Mouse (Mus musculus): Measurements from ENCODE around the gene Serpinb9. TPM values are rescaled to one million over a fixed set of nuclear protein-coding genes. Genes with fewer than 3 reads are reported as not detected.
"Not testable (repeated sequence)": the region's sequence is repeated elsewhere in the genome, so short reads cannot be mapped to it uniquely, and the experiment has no call there.

The Serpinb9 gene
- polyA plus RNA-seq, 1 experiment from 2014 or later = 1.5 TPM

DNA sequence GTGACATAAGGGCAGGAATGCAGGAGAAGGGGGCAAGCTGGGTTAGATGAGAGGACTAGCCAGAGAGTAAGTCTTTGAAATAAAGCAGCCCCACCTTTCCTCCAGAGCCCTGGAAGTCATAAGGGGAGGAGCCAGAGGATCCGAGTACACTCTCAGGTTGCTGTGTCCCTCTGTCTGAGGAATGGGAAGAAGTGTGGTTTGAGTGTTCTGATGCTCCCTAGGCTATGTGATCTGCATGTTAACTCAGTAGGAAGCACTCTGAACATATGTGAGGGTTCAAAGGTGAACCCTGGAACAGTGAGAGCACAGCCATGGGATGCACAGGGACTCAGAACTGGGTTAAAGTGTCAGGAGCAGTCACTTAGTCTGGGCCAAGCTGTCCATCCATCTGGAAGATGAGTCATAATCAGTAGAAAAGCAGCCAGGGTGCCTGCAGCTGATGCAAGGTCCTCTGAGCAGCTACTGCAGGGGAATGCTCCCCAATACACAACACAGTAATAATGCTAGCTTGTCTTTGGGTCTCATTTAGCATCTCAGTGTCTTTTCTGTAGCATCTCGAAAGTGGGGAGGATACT is 2.5 kb downstream of the Serpinb9 start:
- Histone ChIP-seq H3K9ac (replicated peaks) (no peak overlapping the region), H3K27me3 (no peaks in the 10 kb centered on the region), H3K4me1 (peaks cover 7% of the 10 kb centered on the region), H3K36me3 (no peaks in the 10 kb centered on the region), H3K9me3 (no peaks in the 10 kb centered on the region), H3K27ac (replicated peaks) (no peak overlapping the region), H3K4me3 (no peak overlapping the region), H3K4me2 (replicated peaks) (no peak overlapping the region)
- no peak for ATAC-seq (replicated peaks)
- 70% methylated on average over 2 of the region's 2 CpGs for WGBS

DNA sequence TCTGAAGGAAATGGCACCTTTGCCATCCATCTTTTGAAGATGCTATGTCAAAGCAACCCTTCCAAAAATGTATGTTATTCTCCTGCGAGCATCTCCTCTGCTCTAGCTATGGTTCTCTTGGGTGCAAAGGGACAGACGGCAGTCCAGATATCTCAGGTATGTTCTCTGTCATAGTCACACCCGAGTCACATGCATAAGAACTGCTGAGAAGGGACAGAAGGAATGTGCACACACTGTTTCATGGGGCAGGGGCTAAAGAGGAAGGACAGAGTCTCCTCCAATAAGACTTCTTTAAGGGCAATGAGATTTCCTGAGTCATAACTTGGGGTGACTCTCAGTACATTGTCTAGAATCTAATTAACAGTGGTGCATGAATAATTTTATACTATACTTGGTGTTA is 3.5 kb downstream of the Serpinb9 start:
- H3K4me3 ChIP-seq = no peak overlapping the region
- no peaks in the 10 kb centered on the region for H3K27me3 ChIP-seq
- no peak overlapping the region for H3K27ac ChIP-seq (replicated peaks)
- 87% methylated on average over 3 of the region's 3 CpGs for WGBS
- no peak overlapping the region for H3K4me2 ChIP-seq (replicated peaks)
- H3K4me1 ChIP-seq = peaks cover 7% of the 10 kb centered on the region
- no peaks in the 10 kb centered on the region for H3K9me3 ChIP-seq
- no peak for ATAC-seq (replicated peaks)
- H3K9ac ChIP-seq (replicated peaks) = no peak overlapping the region
- no peaks in the 10 kb centered on the region for H3K36me3 ChIP-seq

GRCm38 (mm10) chr13:33012395-33012794 is 9.3 kb downstream of the Serpinb9 start:
- Histone ChIP-seq H3K4me1 (no peaks in the 10 kb centered on the region), H3K4me2 (replicated peaks) (no peak overlapping the region), H3K4me3 (no peak overlapping the region), H3K9me3 (no peaks in the 10 kb centered on the region), H3K27ac (replicated peaks) (no peak overlapping the region), H3K9ac (replicated peaks) (no peak overlapping the region), H3K27me3 (no peaks in the 10 kb centered on the region), H3K36me3 (no peaks in the 10 kb centered on the region)
- ATAC-seq (replicated peaks) = no peak
- 89% methylated on average over 1 of the region's 1 CpGs for WGBS

GRCm38 (mm10) chr13:33013271-33013670 is 10.2 kb downstream of the Serpinb9 start:
- Histone ChIP-seq H3K4me2 (replicated peaks) (no peak overlapping the region), H3K4me3 (no peak overlapping the region), H3K4me1 (no peaks in the 10 kb centered on the region), H3K36me3 (no peaks in the 10 kb centered on the region), H3K27me3 (no peaks in the 10 kb centered on the region), H3K9ac (replicated peaks) (no peak overlapping the region), H3K27ac (replicated peaks) (no peak overlapping the region), H3K9me3 (no peaks in the 10 kb centered on the region)
- ATAC-seq (replicated peaks) = no peak
- 65% methylated on average over 2 of the region's 2 CpGs for WGBS

GRCm38 (mm10) chr13:33022371-33022770 is 19.3 kb downstream of the Serpinb9 start:
- WGBS = 91% methylated on average over 1 of the region's 1 CpGs
- no peak for ATAC-seq (replicated peaks)
- H3K4me2 ChIP-seq (replicated peaks) = no peak overlapping the region
- H3K27ac ChIP-seq (replicated peaks) = no peak overlapping the region
- H3K4me3 ChIP-seq = no peak overlapping the region
- no peak overlapping the region for H3K9ac ChIP-seq (replicated peaks)
- no peaks in the 10 kb centered on the region for H3K4me1 ChIP-seq
- no peaks in the 10 kb centered on the region for H3K27me3 ChIP-seq
- H3K9me3 ChIP-seq = no peaks in the 10 kb centered on the region
- no peaks in the 10 kb centered on the region for H3K36me3 ChIP-seq

- H3K27ac ChIP-seq (replicated peaks) = no peak overlapping the region
- H3K9ac ChIP-seq (replicated peaks) = no peak overlapping the region
- no peak overlapping the region for H3K4me2 ChIP-seq (replicated peaks)
- no peak overlapping the region for H3K4me3 ChIP-seq
- no peak for ATAC-seq (replicated peaks)
- H3K36me3 ChIP-seq = no peaks in the 10 kb centered on the region
- no peaks in the 10 kb centered on the region for H3K4me1 ChIP-seq
- WGBS = 64% methylated on average over 1 of the region's 1 CpGs
- no peaks in the 10 kb centered on the region for H3K9me3 ChIP-seq
- H3K27me3 ChIP-seq = no peaks in the 10 kb centered on the region
Measured at GRCm38 (mm10) chr13:33026427-33027057, 23.5 kb downstream of the Serpinb9 start.

GRCm38 (mm10) chr13:33027244-33027643 is 24.2 kb downstream of the Serpinb9 start, which contains the start of gene Serpinb9b:
Serpinb9b (plus strand) TSS chr13:33027416.
- WGBS = 86% methylated on average over 2 of the region's 2 CpGs

GRCm38 (mm10) chr13:33028146-33028545 is 25.1 kb downstream of the Serpinb9 start:
- no peaks in the 10 kb centered on the region for H3K9me3 ChIP-seq
- no peak overlapping the region for H3K4me2 ChIP-seq (replicated peaks)
- no peak overlapping the region for H3K27ac ChIP-seq (replicated peaks)
- no peaks in the 10 kb centered on the region for H3K27me3 ChIP-seq
- no peaks in the 10 kb centered on the region for H3K36me3 ChIP-seq
- H3K9ac ChIP-seq (replicated peaks) = no peak overlapping the region
- H3K4me3 ChIP-seq = no peak overlapping the region
- no peaks in the 10 kb centered on the region for H3K4me1 ChIP-seq
- WGBS = 68% methylated on average over 2 of the region's 2 CpGs
- ATAC-seq (replicated peaks) = no peak

More at GRCm38 (mm10) chr13:33027244-33027643, 24.2 kb downstream of the Serpinb9 start, which contains the start of gene Serpinb9b:
- ATAC-seq (replicated peaks) = no peak
- Histone ChIP-seq H3K27me3 (no peaks in the 10 kb centered on the region), H3K27ac (replicated peaks) (no peak within 1 kb of the TSS), H3K9me3 (no peaks in the 10 kb centered on the region), H3K4me3 (no peak within 1 kb of the TSS), H3K9ac (replicated peaks) (no peak within 1 kb of the TSS), H3K4me1 (no peaks in the 10 kb centered on the region), H3K36me3 (no peaks in the 10 kb centered on the region), H3K4me2 (replicated peaks) (no peak within 1 kb of the TSS)

DNA sequence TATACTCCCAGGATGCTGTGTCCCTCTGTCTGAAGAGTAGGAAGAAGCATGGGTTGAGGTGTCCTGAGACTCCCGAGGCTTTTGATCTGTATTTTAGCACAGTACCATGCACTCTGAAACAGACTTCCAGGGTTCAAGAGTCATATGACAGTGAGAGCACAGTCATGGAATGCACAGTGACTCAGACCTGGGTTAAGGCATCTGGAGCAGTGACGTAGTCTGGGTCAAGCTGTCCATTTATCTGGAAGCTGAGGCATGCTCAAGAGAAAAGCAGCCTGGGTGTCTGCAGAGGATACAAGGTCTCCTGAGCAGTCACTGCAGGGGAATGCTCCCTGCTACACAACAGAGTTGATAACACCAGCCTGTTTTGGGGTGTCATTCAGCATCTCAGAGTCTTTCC is 25.5 kb downstream of the Serpinb9 start:
- Histone ChIP-seq H3K36me3 (no peaks in the 10 kb centered on the region), H3K4me3 (no peak overlapping the region), H3K27me3 (no peaks in the 10 kb centered on the region), H3K27ac (replicated peaks) (no peak overlapping the region), H3K9ac (replicated peaks) (no peak overlapping the region), H3K9me3 (no peaks in the 10 kb centered on the region), H3K4me2 (replicated peaks) (no peak overlapping the region), H3K4me1 (no peaks in the 10 kb centered on the region)
- whole genome bisulfite sequencing = 78% methylated on average over 2 of the region's 2 CpGs
- no peak for ATAC-seq (replicated peaks)

GRCm38 (mm10) chr13:33029478-33029877 is 26.4 kb downstream of the Serpinb9 start:
- not testable (repeated sequence) for H3K27ac ChIP-seq (replicated peaks); H3K4me1 ChIP-seq; H3K4me2 ChIP-seq (replicated peaks); ATAC-seq (replicated peaks); H3K9ac ChIP-seq (replicated peaks); H3K36me3 ChIP-seq; H3K9me3 ChIP-seq; H3K4me3 ChIP-seq; H3K27me3 ChIP-seq
- WGBS = 95% methylated on average over 2 of the region's 2 CpGs

GRCm38 (mm10) chr13:33030281-33030680 is 27.2 kb downstream of the Serpinb9 start:
- H3K36me3 ChIP-seq = no peaks in the 10 kb centered on the region
- no peak for ATAC-seq (replicated peaks)
- 92% methylated on average over 2 of the region's 3 CpGs for WGBS
- no peak overlapping the region for H3K27ac ChIP-seq (replicated peaks)
- no peak overlapping the region for H3K4me2 ChIP-seq (replicated peaks)
- no peaks in the 10 kb centered on the region for H3K9me3 ChIP-seq
- no peaks in the 10 kb centered on the region for H3K4me1 ChIP-seq
- H3K9ac ChIP-seq (replicated peaks) = no peak overlapping the region
- H3K27me3 ChIP-seq = no peaks in the 10 kb centered on the region
- no peak overlapping the region for H3K4me3 ChIP-seq

DNA sequence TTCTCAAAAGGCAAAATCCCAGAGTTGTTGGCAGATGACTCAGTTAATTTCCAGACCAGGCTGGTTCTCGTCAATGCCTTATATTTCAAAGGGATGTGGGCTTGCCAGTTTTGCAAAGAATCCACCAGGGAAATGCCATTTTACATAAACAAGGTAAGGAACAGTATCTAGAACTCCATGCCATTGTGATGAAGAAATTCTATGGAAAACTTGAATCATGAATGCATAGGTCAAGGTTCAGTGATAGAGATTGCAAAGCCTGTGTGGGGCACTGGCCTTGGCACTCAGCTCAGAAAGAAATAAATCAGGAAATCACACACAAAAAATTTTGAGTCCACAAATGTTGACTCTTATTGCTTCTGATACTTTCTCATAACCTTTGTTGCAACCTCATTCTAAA is 32.5 kb downstream of the Serpinb9 start:
- H3K9me3 ChIP-seq = no peaks in the 10 kb centered on the region
- no peak overlapping the region for H3K4me3 ChIP-seq
- H3K9ac ChIP-seq (replicated peaks) = no peak overlapping the region
- no peak overlapping the region for H3K4me2 ChIP-seq (replicated peaks)
- no peak overlapping the region for H3K27ac ChIP-seq (replicated peaks)
- no peak for ATAC-seq (replicated peaks)
- WGBS = 73% methylated on average over 1 of the region's 1 CpGs
- no peaks in the 10 kb centered on the region for H3K36me3 ChIP-seq
- H3K27me3 ChIP-seq = no peaks in the 10 kb centered on the region
- no peaks in the 10 kb centered on the region for H3K4me1 ChIP-seq

DNA sequence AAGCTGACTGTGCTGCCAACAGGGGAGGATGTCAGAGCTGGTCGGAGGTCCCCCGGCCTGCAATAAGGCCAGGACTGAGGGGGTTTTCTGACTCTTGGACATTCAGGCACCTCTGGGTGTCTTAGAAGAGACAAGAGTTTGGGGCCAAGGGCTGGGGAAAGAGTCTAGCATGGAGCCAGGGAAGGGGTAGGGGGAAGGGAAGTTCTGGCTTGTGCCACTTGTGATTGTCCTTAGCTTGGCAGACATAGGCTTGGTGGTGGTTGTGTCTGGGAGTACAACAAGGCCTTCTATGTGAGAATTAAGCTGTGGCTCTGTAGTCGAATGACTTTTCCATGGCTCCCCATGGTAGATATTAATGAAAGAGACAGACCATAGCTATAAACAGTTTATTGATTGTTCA is 40.5 kb downstream of the Serpinb9 start:
- ATAC-seq (replicated peaks) = no peak
- Histone ChIP-seq H3K27ac (replicated peaks) (no peak overlapping the region), H3K4me3 (no peak overlapping the region), H3K27me3 (no peaks in the 10 kb centered on the region), H3K36me3 (no peaks in the 10 kb centered on the region), H3K4me2 (replicated peaks) (no peak overlapping the region), H3K9me3 (no peaks in the 10 kb centered on the region), H3K4me1 (no peaks in the 10 kb centered on the region), H3K9ac (replicated peaks) (no peak overlapping the region)
- WGBS = 93% methylated on average over 3 of the region's 3 CpGs

Data from forebrain, embryonic 15.5 days (tissue).